Mouse (Mus musculus): ENCODE measurements at regions not wholly inside any gene's neighbourhood (a gene's known extent, or its start where the extent isn't known, plus 50 kb on each side); places are given as distances from the start of the nearest gene placed in this dataset.

GRCm38 (mm10) chr2:166433655-166434333 is 278.3 kb upstream of the Sulf2 start:
- peak; percentile 66 for DNase-seq

DNA sequence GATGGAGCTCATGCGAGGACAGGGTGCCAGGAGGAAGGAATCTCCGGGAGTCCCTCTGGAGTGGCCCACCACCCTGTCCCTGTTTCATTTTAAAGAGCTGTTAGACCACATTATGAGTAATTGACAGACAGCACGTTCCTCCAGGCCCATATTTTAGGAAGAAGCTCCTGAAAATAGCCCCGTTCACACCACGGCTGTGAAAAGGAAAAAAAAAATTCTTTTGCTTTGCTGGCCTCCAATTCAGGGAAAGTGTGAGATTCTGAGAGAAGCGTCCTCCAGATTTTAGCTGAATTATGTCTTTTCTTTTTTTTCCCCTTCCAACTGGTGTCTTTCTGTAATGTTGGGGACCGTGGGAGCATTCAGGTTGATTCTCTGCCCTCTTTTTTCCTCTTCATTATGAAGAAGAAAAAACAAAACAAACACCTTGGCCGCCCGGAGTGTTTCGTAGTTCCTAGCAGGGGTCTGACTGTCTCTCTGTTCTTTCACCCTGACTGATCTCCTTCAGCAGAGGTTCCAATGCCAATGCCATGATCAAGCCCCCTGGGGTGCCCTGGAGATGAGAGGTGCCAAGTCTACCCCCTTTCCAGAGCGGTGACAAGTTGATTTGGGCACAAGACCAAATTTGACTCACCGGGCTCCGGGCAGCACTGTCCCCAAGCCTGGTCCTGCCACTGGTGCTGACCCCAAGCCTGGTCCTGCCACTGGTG is 277.6 kb upstream of the Sulf2 start:
- DNase-seq, result no peak

GRCm38 (mm10) chr2:166432531-166432930 is 277.1 kb upstream of the Sulf2 start:
- no peak for DNase-seq

- DNase-seq, result no peak
Measured at GRCm38 (mm10) chr2:166429918-166430317, 274.5 kb upstream of the Sulf2 start.

DNA sequence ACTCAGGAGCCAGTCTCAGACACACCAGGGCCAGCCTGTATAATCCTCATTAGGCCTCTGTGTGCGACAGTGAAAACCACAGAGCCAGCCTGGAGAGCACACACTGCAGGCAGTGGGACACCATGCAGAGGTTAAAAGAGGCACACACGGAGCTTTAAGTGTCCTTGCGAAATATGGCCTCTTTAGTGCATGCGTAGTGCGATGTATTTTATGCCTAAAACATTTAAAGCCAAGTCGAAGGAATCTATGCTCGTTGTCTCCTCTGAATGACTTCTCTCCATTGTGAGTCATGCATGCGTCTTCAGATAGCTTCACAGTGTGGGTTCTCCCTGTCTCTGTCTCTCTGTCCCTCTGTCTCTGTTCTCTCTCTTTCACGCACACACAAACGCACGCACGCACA is 274.0 kb upstream of the Sulf2 start:
- no peak for DNase-seq

- DNase-seq, result no peak
Measured at GRCm38 (mm10) chr2:166427390-166427789, 271.9 kb upstream of the Sulf2 start.

GRCm38 (mm10) chr2:166426960-166427359 is 271.5 kb upstream of the Sulf2 start:
- no peak for DNase-seq

DNA sequence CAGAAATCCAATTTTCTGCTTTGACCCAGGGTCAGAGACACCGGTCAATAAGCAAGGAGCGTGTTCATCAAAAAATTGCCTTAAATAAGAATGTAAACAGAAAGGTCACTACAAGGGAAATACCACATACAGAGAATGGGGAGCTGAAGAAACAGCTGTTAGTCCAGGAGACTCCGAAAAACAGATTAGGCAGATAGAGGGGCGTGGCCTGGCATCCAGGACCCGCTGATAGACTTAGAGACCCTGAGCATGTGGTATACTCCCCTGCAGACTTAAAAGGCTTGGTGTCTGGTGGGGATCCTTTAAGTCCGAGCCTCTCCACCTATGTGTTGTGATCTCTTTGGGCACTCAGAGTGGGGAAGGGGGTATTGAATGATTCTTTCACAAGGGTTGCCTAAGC is 271.0 kb upstream of the Sulf2 start:
- no peak for DNase-seq

DNA sequence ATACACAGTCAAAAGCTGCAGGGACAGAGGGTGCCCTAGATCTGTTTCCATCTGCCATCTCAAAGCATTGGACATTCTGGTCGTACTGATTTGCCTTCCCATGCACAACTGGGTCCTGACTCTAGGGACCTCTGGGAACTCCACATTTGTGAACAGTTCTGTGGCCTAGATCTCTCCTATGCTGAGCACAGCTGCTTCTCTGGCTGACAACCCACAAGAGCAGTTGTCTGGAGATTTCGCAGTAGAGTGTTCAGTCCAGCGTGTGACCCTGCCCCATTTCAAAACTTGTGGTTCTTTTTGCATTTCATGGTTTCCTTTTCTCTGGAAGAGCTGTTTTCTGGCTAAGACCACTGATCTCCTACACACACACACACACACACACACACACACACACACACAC is 269.7 kb upstream of the Sulf2 start:
- no peak for DNase-seq

GRCm38 (mm10) chr2:166423132-166423660 is 267.7 kb upstream of the Sulf2 start:
- no peak for DNase-seq

DNA sequence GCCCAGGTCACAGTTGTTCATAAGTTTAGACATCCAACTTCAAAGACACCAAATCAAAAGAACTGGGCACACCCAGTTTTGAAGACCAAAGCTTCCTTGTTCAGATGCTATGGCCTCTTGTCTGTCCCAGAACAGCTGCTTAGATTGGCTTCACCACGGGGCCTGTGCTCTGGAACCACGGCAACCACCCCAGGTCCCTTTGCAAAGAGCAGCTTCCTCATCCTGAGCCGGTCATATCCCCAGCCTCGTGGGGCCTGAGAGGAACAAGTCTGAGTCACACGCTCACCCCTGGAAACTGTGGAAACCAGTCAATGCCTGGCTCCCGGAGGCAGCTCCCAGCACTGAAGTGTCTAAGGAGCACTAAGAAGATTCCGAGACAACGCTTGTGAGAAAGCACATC is 264.8 kb upstream of the Sulf2 start:
- no peak for DNase-seq

- DNase-seq, result no peak
Measured at GRCm38 (mm10) chr2:166419271-166419670, 263.8 kb upstream of the Sulf2 start.

- no peak for DNase-seq
Measured at GRCm38 (mm10) chr2:166418279-166418678, 262.8 kb upstream of the Sulf2 start.

- DNase-seq, result peak; percentile 46
Measured at GRCm38 (mm10) chr2:166417628-166418027, 262.2 kb upstream of the Sulf2 start.

GRCm38 (mm10) chr2:166415481-166415965 is 260.1 kb upstream of the Sulf2 start:
- DNase-seq, result no peak

DNA sequence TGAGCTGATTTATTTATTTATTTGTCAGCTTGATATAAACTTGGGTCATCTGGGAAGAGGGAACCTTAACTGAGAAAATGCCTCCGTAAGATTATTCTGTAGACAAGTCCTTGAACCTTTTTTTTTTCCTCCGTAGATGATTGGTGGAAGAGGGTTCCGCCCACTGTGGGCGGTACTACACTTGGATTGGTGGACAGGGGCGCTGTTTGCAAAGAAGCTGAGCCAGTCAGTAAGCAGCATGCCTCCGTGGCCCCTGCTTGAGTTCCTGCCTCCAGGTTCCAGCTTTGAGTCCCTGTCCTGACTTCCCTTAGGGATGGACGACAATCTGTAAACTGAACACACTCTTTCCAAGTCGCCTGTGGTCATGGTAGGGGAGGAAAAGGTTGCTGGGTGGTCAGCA is 259.4 kb upstream of the Sulf2 start:
- DNase-seq, result no peak

DNA sequence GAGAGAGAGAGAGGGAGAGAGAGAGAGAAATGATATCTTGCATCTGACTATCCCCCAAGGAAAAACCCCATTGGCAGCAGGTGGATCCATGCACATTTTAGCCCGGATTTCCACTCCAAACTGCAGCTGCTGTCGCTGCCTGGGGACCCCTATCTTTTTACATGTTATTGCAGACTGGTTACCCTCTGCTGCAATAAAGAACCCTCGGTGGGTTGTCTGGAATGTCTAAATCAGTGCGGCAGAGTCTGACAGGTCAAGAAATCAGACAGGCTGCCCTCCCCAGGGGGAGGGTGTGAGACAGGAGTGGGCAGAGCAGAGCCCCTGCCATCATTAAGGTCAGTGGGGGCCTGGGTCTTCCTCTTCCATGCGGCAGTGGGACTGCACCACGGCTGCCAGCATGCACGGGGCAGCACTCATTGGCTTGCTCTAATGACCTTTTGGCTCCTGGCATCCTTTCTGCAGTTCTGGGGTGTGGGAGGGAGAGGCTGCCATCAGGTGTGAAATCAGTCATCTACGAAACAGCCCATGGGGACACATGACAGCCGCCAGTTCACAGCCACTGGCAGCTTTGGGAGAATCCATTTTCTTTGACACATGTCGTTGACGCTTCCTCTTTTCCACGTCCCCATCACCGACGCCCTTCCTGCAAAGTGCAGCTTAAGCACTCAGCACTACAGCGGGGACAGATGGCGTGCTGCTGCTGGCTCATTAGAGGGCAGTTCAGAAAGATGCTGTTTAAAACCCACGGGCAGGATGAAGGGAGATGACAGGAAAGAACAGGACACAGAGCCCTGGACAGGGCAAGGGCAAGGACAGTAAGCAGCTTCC is 256.8 kb upstream of the Sulf2 start:
- DNase-seq, result no peak

DNA sequence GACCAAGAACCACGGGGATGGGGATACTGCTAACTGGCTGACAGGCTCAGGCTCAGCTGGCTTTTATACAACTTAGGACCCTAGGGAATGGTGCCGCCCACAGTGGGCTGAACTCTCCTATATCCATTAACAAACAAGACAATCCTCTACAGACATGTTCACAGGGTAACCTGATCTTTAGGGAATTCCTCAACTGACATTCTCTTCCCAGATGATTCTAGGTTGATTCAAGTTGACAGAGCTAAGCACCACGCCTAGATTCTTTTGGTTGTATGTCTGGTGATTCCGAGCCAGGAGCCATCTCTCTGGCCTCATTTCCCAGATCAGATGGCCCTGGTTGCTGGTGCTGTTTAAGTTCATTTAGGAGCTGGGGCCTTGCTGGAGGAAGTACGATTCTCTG is 253.9 kb upstream of the Sulf2 start:
- DNase-seq, result no peak

- DNase-seq, result no peak
Measured at GRCm38 (mm10) chr2:166408806-166409205, 253.3 kb upstream of the Sulf2 start.

- DNase-seq, result no peak
Measured at GRCm38 (mm10) chr2:166408009-166408408, 252.5 kb upstream of the Sulf2 start.

DNA sequence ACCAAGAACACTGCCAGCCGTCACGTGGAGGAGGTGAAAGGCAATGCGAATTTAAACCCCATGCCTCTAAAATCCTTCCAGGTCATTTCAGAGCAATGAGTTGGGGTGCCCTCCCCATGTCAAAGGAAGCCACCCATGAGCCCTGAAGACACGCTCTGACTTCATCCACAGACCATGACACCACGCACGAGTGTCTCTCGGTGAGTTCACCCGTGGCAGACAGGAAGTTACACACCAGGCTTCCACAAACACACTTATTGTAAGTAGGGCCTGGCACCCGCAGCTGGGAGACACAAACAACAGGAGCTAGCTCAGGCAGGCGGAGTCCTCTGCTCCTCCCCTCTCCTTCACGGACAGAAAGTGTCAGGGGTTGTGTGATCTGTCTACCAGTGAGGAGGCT is 251.4 kb upstream of the Sulf2 start:
- DNase-seq, result no peak

GRCm38 (mm10) chr2:166403319-166403718 is 247.9 kb upstream of the Sulf2 start:
- peak; percentile 61 for DNase-seq

DNA sequence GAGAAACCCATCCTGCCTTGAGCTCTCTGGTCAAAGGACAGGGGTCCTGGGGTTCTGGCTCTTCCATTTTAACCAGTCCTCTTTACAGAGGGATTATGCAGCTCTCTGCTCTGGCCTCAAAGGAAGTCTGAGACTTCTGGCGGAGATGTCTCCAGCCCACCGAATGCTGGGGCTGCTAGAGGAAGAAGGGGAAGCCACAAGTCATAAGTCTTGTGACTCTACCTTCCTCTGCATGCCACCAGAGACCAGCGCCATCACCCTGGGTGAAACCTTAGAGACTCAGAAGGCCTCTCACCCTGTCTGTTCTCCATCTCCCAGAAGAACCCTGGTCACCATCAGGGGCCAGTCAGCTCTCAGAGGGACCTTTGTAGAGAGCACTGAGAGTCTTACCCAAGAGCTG is 246.4 kb upstream of the Sulf2 start:
- DNase-seq, result no peak

Measured in right cerebral cortex, postnatal 14 days (tissue).